Mouse (Mus musculus) liver, postnatal 0 days (tissue): ENCODE measurements around the gene Palld.

Source experiments
- CTCF ChIP-seq: sonication (generic); IDR thresholded peaks from 2 replicates; pipeline ENCODE4 v1.5.1; 2016; ENCODE audit warnings: antibody characterized with exemption, low read depth
- EP300 ChIP-seq: IDR thresholded peaks from 2 replicates; pipeline ENCODE4 v1.6.1; 2016; ENCODE audit warnings: antibody characterized with exemption, low read depth, mild to moderate bottlenecking

DNA sequence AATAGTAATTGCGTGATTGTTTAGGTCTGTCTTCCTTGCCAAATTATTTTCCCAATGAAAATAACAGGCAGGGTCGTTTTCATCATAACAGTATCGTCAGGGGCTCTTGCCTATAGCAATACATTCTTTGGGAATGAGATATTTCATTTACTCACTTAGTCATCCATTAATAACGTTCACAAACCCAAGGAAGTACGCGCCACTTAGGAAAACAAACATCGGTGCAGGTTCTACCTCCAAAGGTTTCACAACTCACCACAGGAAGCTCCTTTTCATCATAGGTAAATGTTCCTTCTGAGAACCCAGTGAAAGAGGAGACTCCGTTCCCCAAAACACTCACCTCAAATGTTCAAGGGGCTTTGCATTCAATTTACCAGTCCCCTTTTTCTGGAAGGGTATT, 423.7 kb downstream of the Palld start:
- TF ChIP-seq CTCF: no peak
- no peak for TF ChIP-seq EP300
